17 mouse cellular contexts compared by ENCODE assay signal in genomic region chr6:120309338-120309737, GRCm38 (mm10). TPM values are rescaled to one million over a fixed set of nuclear protein-coding genes. Genes with fewer than 3 reads are reported as not detected.
DNase-seq lines count a peak whose midpoint lies in the region; ATAC-seq and TF ChIP-seq lines count a peak whose summit lies in the region.
"Had no signal": no experiment of that assay in that cellular context is flagged by ENCODE, and none has a peak within 500 bp of the region (broad histone marks: within the 10 kb centered on the region; RNA-seq: fewer than 3 reads in every experiment).

No protein-coding gene starts in this region.

- H3K27ac ChIP-seq in kidney, embryonic 16.5 days (ENCODE audit: low read length), result no peak overlapping the region
- H3K27ac ChIP-seq in heart, embryonic 14.5 days (replicated peaks in 1 of 2; ENCODE audit: control insufficient read depth in 1 of 2, insufficient read depth in 1 of 2, low read depth in 2 of 2, low read length in 2 of 2), result peak overlapping the region; percentile 25 to 50; a peak in 3 of 4 replicates
- H3K27ac ChIP-seq: embryonic facial prominence, embryonic 15.5 days; layer of hippocampus, adult 2 months; liver, embryonic 12.5 days; lung, embryonic 15.5 days had no signal

- ATAC-seq in kidney, embryonic 16.5 days (ENCODE audit: low FRiP score, low TSS enrichment), result no peak
- ATAC-seq in heart, embryonic 14.5 days (ENCODE audit: insufficient number of reproducible peaks, insufficient read depth, low FRiP score, low read depth), result no peak
- ATAC-seq: liver, embryonic 12.5 days had no signal

- DNase-seq in kidney, adult 11 months, result peak; percentile 83
- DNase-seq in kidney, postnatal 25 days, result peak; percentile 63 to 89
- no peak for DNase-seq in right cerebral cortex, adult 18-20 months
- DNase-seq in thymus, postnatal 4 days, result no peak
- DNase-seq: cerebellum, postnatal 10 days; gastrocnemius, postnatal 14 days; midbrain, embryonic 14.5 days; thymus, adult 2 months had no signal

- H3K4me2 ChIP-seq in kidney, embryonic 16.5 days (replicated peaks; ENCODE audit: low read depth, low read length), result no peak overlapping the region
- peak overlapping the region; percentile 51 for H3K4me2 ChIP-seq in heart, embryonic 14.5 days (ENCODE audit: low read length)
- H3K4me2 ChIP-seq: embryonic facial prominence, embryonic 15.5 days; liver, embryonic 12.5 days; lung, embryonic 15.5 days had no signal

- WGBS in kidney, embryonic 16.5 days, result 61% methylated on average over 9 of the region's 9 CpGs
- WGBS in heart, embryonic 14.5 days, result 30% methylated on average over 9 of the region's 9 CpGs

- no peaks in the 10 kb centered on the region for H3K9me3 ChIP-seq in kidney, embryonic 16.5 days (ENCODE audit: low read length)
- H3K9me3 ChIP-seq in E14TG2a.4 (ENCODE audit: low read length), result no peaks in the 10 kb centered on the region
- H3K9me3 ChIP-seq in heart, embryonic 14.5 days (ENCODE audit: control insufficient read depth, low read length), result no peaks in the 10 kb centered on the region
- H3K9me3 ChIP-seq: embryonic facial prominence, embryonic 15.5 days; G1E; liver, embryonic 12.5 days; lung, embryonic 15.5 days had no signal

- no peaks in the 10 kb centered on the region for H3K36me3 ChIP-seq in kidney, embryonic 16.5 days (ENCODE audit: insufficient read depth, low read length)
- H3K36me3 ChIP-seq in E14TG2a.4 (ENCODE audit: insufficient read depth, low read length), result no peaks in the 10 kb centered on the region
- no peaks in the 10 kb centered on the region for H3K36me3 ChIP-seq in heart, embryonic 14.5 days (ENCODE audit: control insufficient read depth, insufficient read depth, low read length)
- H3K36me3 ChIP-seq: embryonic facial prominence, embryonic 15.5 days; G1E; liver, embryonic 12.5 days; lung, embryonic 15.5 days had no signal

- H3K9ac ChIP-seq in kidney, embryonic 16.5 days (replicated peaks; ENCODE audit: low read length), result no peak overlapping the region
- H3K9ac ChIP-seq in heart, embryonic 14.5 days (ENCODE audit: low read length), result 0 out of 2 replicates have a peak overlapping the region, but pooled peaks have one; percentile 16
- H3K9ac ChIP-seq: embryonic facial prominence, embryonic 15.5 days; liver, embryonic 12.5 days; lung, embryonic 15.5 days had no signal

- H3K4me1 ChIP-seq in kidney, embryonic 16.5 days (ENCODE audit: insufficient read depth, low read length), result no peaks in the 10 kb centered on the region
- H3K4me1 ChIP-seq in E14TG2a.4 (replicated peaks; ENCODE audit: low read depth, low read length), result peaks cover 80% of the 10 kb centered on the region
- H3K4me1 ChIP-seq in heart, embryonic 14.5 days (ENCODE audit: control insufficient read depth in 2 of 2, insufficient read depth in 2 of 2, low read length in 2 of 2), result peaks cover 8 to 14% of the 10 kb centered on the region in 2 experiments
- H3K4me1 ChIP-seq: embryonic facial prominence, embryonic 15.5 days; liver, embryonic 12.5 days had no signal

- H3K27me3 ChIP-seq in kidney, embryonic 16.5 days (ENCODE audit: insufficient read depth, low read length), result no peaks in the 10 kb centered on the region
- H3K27me3 ChIP-seq in E14TG2a.4 (ENCODE audit: insufficient read depth, low read length), result no peaks in the 10 kb centered on the region
- H3K27me3 ChIP-seq in heart, embryonic 14.5 days (ENCODE audit: control insufficient read depth, insufficient read depth, low read length), result no peaks in the 10 kb centered on the region
- H3K27me3 ChIP-seq: embryonic facial prominence, embryonic 15.5 days; liver, embryonic 12.5 days; lung, embryonic 15.5 days had no signal

- TF ChIP-seq CTCF in E14TG2a.4 (conservative IDR thresholded peaks at IDR 0.05; ENCODE audit: low read length), result no peak

- H3K4me3 ChIP-seq in kidney, embryonic 16.5 days (ENCODE audit: low read length), result no peak overlapping the region
- H3K4me3 ChIP-seq in E14TG2a.4 (replicated peaks; ENCODE audit: low read length), result peak overlapping the region; percentile 17; the same call in 1 of the 2 replicates
- no peak overlapping the region for H3K4me3 ChIP-seq in heart, embryonic 14.5 days (ENCODE audit: control insufficient read depth in 1 of 2, insufficient read depth in 1 of 2, low read depth in 1 of 2, low read length in 2 of 2)
- H3K4me3 ChIP-seq: embryonic facial prominence, embryonic 15.5 days; layer of hippocampus, adult 2 months; liver, embryonic 12.5 days; lung, embryonic 15.5 days had no signal

RNA-seq across cellular contexts. Expression of gene B4galnt3, which starts 15.0 kb away (rescaled TPM):
- polyA plus RNA-seq in kidney, embryonic 16.5 days (2015; fragmentation: Nextera tagmentation; extraction: Ambion mirVana), result 2.4 and 2.6 TPM in 2 replicates
- 0.19 and 0.26 TPM in 2 replicates for polyA plus RNA-seq in heart, embryonic 14.5 days (2014; fragmentation: Nextera tagmentation; extraction: Ambion mirVana)
- polyA plus RNA-seq: forebrain, embryonic 11.5 days; G1E; midbrain, embryonic 14.5 days had no signal

RNA-seq across cellular contexts. Expression of gene D330020A13Rik, which starts 15.2 kb away (rescaled TPM):
- polyA plus RNA-seq in kidney, embryonic 16.5 days (2015; fragmentation: Nextera tagmentation; extraction: Ambion mirVana), result 0.65 and 0.76 TPM in 2 replicates
- 0.30 and 0.35 TPM in 2 replicates for polyA plus RNA-seq in heart, embryonic 14.5 days (2014; fragmentation: Nextera tagmentation; extraction: Ambion mirVana)
- polyA plus RNA-seq: forebrain, embryonic 11.5 days; G1E; liver, embryonic 12.5 days; thymus, adult 2 months had no signal

RNA-seq across cellular contexts. Expression of gene Kdm5a, which starts 54.6 kb away (rescaled TPM):
- 44.8 and 54.4 TPM in 2 replicates for polyA plus RNA-seq in kidney, embryonic 16.5 days (2015; fragmentation: Nextera tagmentation; extraction: Ambion mirVana)
- polyA plus RNA-seq in heart, embryonic 14.5 days (2014; fragmentation: Nextera tagmentation; extraction: Ambion mirVana), result 38.5 and 39.3 TPM in 2 replicates

RNA-seq across cellular contexts. Expression of gene Ccdc77, which starts 54.8 kb away (rescaled TPM):
- polyA plus RNA-seq in kidney, embryonic 16.5 days (2015; fragmentation: Nextera tagmentation; extraction: Ambion mirVana), result 25.5 and 25.8 TPM in 2 replicates
- polyA plus RNA-seq in heart, embryonic 14.5 days (2014; fragmentation: Nextera tagmentation; extraction: Ambion mirVana), result 21.1 and 21.8 TPM in 2 replicates

Comparison
In these comparisons a context has a peak if more than half of its experiments do, and no peak if none do; other contexts are left out.
1. DNase-seq: peak in kidney, adult 11 months (single experiment) and kidney, postnatal 25 days (2 of 2); none in right cerebral cortex, adult 18-20 months (single experiment) and thymus, postnatal 4 days (single experiment).